17 mouse cellular contexts compared by ENCODE assay signal in the genomic region with DNA sequence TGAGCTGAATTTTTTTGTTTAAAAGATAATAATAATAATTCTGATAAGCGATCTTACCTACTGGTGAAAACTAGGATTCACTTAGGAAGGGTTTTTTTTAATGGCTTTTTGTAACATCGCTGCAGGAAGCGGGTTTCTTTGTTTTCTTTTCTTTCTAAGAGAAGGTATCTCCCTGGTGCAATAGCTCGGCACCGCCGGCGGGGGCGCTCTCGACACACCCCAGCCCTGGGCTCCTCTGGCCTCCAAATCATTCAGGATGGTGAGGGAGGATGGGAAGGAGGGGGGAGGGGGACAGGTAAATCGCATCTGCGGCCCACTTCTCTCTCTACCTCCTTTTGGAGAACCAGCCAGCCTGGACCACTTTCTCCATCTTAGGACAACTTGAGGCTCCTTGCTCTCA.
DNase-seq lines count a peak whose midpoint lies in the region; ATAC-seq and TF ChIP-seq lines count a peak whose summit lies in the region.
"Had no signal": no experiment of that assay in that cellular context is flagged by ENCODE, and none has a peak within 500 bp of the region (broad histone marks: within the 10 kb centered on the region; RNA-seq: fewer than 3 reads in every experiment).

No protein-coding gene starts in this region.

- H3K4me3 ChIP-seq in left cerebral cortex, adult 2 months: no peak overlapping the region
- no peak overlapping the region for H3K4me3 ChIP-seq in stomach, postnatal 0 days (ENCODE audit: low read depth, low read length)
- no peak overlapping the region for H3K4me3 ChIP-seq in kidney, embryonic 14.5 days (ENCODE audit: low read length)
- H3K4me3 ChIP-seq: forebrain, embryonic 13.5 days; heart, embryonic 10.5 days; limb, embryonic 15.5 days; lung, embryonic 15.5 days; neural tube, embryonic 13.5 days had no signal

- ATAC-seq in stomach, postnatal 0 days (ENCODE audit: low FRiP score, low TSS enrichment): no peak
- no peak for ATAC-seq in kidney, embryonic 14.5 days (ENCODE audit: low FRiP score, low TSS enrichment)
- ATAC-seq: CD4-positive, CD25-positive, alpha-beta regulatory T cell, adult 4 months; forebrain, embryonic 13.5 days had no signal

- peak; percentile 40 for TF ChIP-seq CTCF in left cerebral cortex, adult 2 months (IDR thresholded peaks at IDR 0.05)
- TF ChIP-seq CTCF in stomach, postnatal 0 days (IDR thresholded peaks at IDR 0.05; ENCODE audit: low read depth): peak; percentile 22; the same call in 1 of the 2 replicates

- no peak overlapping the region for H3K27ac ChIP-seq in left cerebral cortex, adult 2 months
- H3K27ac ChIP-seq in stomach, postnatal 0 days (replicated peaks): no peak overlapping the region
- no peak overlapping the region for H3K27ac ChIP-seq in kidney, embryonic 14.5 days (ENCODE audit: low read depth, low read length)
- H3K27ac ChIP-seq: forebrain, embryonic 13.5 days; heart, embryonic 10.5 days; limb, embryonic 15.5 days; lung, embryonic 15.5 days; neural tube, embryonic 13.5 days had no signal

- no peak overlapping the region for H3K4me2 ChIP-seq in stomach, postnatal 0 days (replicated peaks; ENCODE audit: low read depth)
- H3K4me2 ChIP-seq in kidney, embryonic 14.5 days (replicated peaks; ENCODE audit: low read depth, low read length): no peak overlapping the region
- H3K4me2 ChIP-seq: forebrain, embryonic 13.5 days; limb, embryonic 15.5 days; lung, embryonic 15.5 days; neural tube, embryonic 13.5 days had no signal

- WGBS in stomach, postnatal 0 days: 67% methylated on average over 11 of the region's 11 CpGs
- WGBS in kidney, embryonic 14.5 days: 65% methylated on average over 11 of the region's 11 CpGs

- DNase-seq in left cerebral cortex, adult 2 months (ENCODE audit: extremely low spot score in 1 of 2, low spot score in 2 of 2): no peak
- no peak for DNase-seq in left cerebral cortex, postnatal 4 days
- peak; percentile 69 for DNase-seq in R1 (ENCODE audit: low read depth, low spot score)
- no peak for DNase-seq in stomach, postnatal 0 days (ENCODE audit: low spot score)
- DNase-seq in thymus, postnatal 25 days: peak; percentile 41
- DNase-seq in adrenal gland, postnatal 10 days: no peak
- DNase-seq: cerebellum, adult 11-12 months; embryo, embryonic 11 days; gastrocnemius, postnatal 14 days; kidney, adult 8-10 months had no signal

- no peaks in the 10 kb centered on the region for H3K9me3 ChIP-seq in stomach, postnatal 0 days (ENCODE audit: control insufficient read depth, low read length)
- no peaks in the 10 kb centered on the region for H3K9me3 ChIP-seq in kidney, embryonic 14.5 days (ENCODE audit: control insufficient read depth, low read length)
- H3K9me3 ChIP-seq: forebrain, embryonic 13.5 days; heart, embryonic 10.5 days; limb, embryonic 15.5 days; lung, embryonic 15.5 days; neural tube, embryonic 13.5 days had no signal

- H3K4me1 ChIP-seq in stomach, postnatal 0 days (replicated peaks; ENCODE audit: control insufficient read depth, insufficient read depth): no peaks in the 10 kb centered on the region
- H3K4me1 ChIP-seq in kidney, embryonic 14.5 days (ENCODE audit: control insufficient read depth, insufficient read depth, low read length): peaks cover 9% of the 10 kb centered on the region; the same call in 1 of the 2 replicates
- H3K4me1 ChIP-seq: forebrain, embryonic 13.5 days had no signal

- no peak for TF ChIP-seq EP300 in stomach, postnatal 0 days (optimal IDR thresholded peaks at IDR 0.05)

- H3K27me3 ChIP-seq in stomach, postnatal 0 days (ENCODE audit: control insufficient read depth, insufficient read depth, low read length): no peaks in the 10 kb centered on the region
- no peaks in the 10 kb centered on the region for H3K27me3 ChIP-seq in kidney, embryonic 14.5 days (ENCODE audit: control insufficient read depth, insufficient read depth, low read length)
- H3K27me3 ChIP-seq: forebrain, embryonic 13.5 days; limb, embryonic 15.5 days; lung, embryonic 15.5 days; neural tube, embryonic 13.5 days had no signal

- intact Hi-C loops in left cerebral cortex, adult 2 months (cut with DNase I): no loop called here
- intact Hi-C loops in left cerebral cortex, postnatal 4 days (cut with DNase I): loop anchor here (10.0 kb wide), 1 partner anchor 227 kb away; no protein-coding TSS in a partner anchor

- no peaks in the 10 kb centered on the region for H3K36me3 ChIP-seq in stomach, postnatal 0 days (ENCODE audit: control insufficient read depth, insufficient read depth, low read length)
- no peaks in the 10 kb centered on the region for H3K36me3 ChIP-seq in kidney, embryonic 14.5 days (ENCODE audit: control insufficient read depth, insufficient read depth, low read length)
- H3K36me3 ChIP-seq: heart, embryonic 10.5 days; limb, embryonic 15.5 days; lung, embryonic 15.5 days; neural tube, embryonic 13.5 days had no signal

- no peak overlapping the region for H3K9ac ChIP-seq in stomach, postnatal 0 days (ENCODE audit: low read length)
- no peak overlapping the region for H3K9ac ChIP-seq in kidney, embryonic 14.5 days (ENCODE audit: low read depth, low read length)
- H3K9ac ChIP-seq: forebrain, embryonic 13.5 days; limb, embryonic 15.5 days; lung, embryonic 15.5 days; neural tube, embryonic 13.5 days had no signal

Comparison
In these comparisons a context has a peak if more than half of its experiments do, and no peak if none do; other contexts are left out.
1. DNase-seq: peak in R1 (single experiment) and thymus, postnatal 25 days (single experiment); none in left cerebral cortex, adult 2 months (0 of 2), left cerebral cortex, postnatal 4 days (single experiment), stomach, postnatal 0 days (single experiment) and adrenal gland, postnatal 10 days (single experiment).